Mouse (Mus musculus): Measurements from ENCODE around the gene Trim17. TPM values are rescaled to one million over a fixed set of nuclear protein-coding genes. Genes with fewer than 3 reads are reported as not detected.

Gene Trim17
- total and polyA plus RNA-seq, 3 experiments: 0.11 to 0.12 TPM; not detected in 1

DNA sequence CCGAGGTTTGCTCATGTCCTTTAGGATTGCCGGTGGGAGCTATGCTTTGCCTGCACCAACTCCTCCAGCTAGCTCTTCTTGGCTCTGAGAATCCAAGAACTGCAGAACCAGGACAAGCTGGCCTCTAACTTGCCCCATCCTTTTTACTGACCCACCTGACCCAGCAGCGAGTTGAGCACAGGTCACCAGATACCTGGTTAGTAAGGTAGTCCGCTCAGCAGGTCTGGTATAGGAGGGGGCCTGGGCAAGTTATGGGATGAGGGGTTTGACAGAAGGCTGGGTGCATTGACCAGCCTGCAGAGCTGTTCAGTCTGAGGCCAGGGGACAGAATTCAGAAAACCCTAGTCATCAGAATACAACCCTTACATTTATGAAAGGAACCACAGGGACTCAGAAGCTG, 25.4 kb upstream of the Trim17 start:
- Histone ChIP-seq H3K4me3 (ENCODE audit: low read depth, low read length) (no peak overlapping the region), H3K36me3 (replicated peaks) (peaks cover 34% of the 10 kb centered on the region), H3K27me3 (ENCODE audit: insufficient read depth, low read length) (peaks cover 13% of the 10 kb centered on the region), H3K9me3 (replicated peaks) (no peaks in the 10 kb centered on the region), H3K4me1 (ENCODE audit: insufficient read depth, low read depth, low read length) (peaks cover 15% of the 10 kb centered on the region)
- ATAC-seq (ENCODE audit: extremely low read depth, insufficient number of reproducible peaks, low FRiP score, poor library complexity, severe bottlenecking) (no peak), DNase-seq (ENCODE audit: low spot score) (no peak)
- no peak for TF ChIP-seq TAL1 (conservative IDR thresholded peaks at IDR 0.05; ENCODE audit: low read depth, low read length)
- TF ChIP-seq POLR2AphosphoS5 (IDR thresholded peaks at IDR 0.05; ENCODE audit: insufficient replicate concordance, low read depth, low read length): no peak

- peaks cover 15% of the 10 kb centered on the region for H3K4me1 ChIP-seq (ENCODE audit: insufficient read depth, low read depth, low read length)
- no peak overlapping the region for H3K4me3 ChIP-seq (ENCODE audit: low read depth, low read length)
- DNase-seq (ENCODE audit: low spot score): no peak
- TF ChIP-seq TAL1 (conservative IDR thresholded peaks at IDR 0.05; ENCODE audit: low read depth, low read length) (no peak), CTCF (IDR thresholded peaks at IDR 0.05; ENCODE audit: low read depth, low read length) (no peak)
- no peak for ATAC-seq (ENCODE audit: extremely low read depth, insufficient number of reproducible peaks, low FRiP score, poor library complexity, severe bottlenecking)
- H3K27me3 ChIP-seq (ENCODE audit: insufficient read depth, low read length): peaks cover 13% of the 10 kb centered on the region
- H3K36me3 ChIP-seq (replicated peaks): peaks cover 40% of the 10 kb centered on the region
- no peaks in the 10 kb centered on the region for H3K9me3 ChIP-seq (replicated peaks)
These were observed 24.8 kb upstream of the Trim17 start for GRCm38 (mm10) chr11:58929641-58930040.

DNA sequence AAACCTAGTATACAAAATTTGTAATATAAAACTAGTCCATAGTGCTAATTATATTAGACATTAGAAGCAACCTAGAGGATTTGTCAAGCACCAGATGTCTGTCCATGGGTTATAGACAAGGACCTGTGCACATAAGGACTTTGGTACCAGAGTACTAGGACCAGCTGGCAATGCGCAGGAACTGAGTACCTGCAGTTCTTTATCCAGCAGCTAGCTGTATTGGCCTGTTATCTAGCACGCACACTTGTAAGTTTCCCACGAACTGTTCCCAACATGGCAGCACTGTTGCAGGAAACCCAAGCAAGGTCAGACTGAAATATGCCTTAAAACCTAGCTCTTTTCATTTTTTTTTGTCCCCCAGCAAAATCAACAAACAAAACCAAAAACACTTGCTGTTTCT, 24.2 kb upstream of the Trim17 start:
- Histone ChIP-seq H3K9me3 (replicated peaks) (no peaks in the 10 kb centered on the region), H3K27me3 (ENCODE audit: insufficient read depth, low read length) (peaks cover 10% of the 10 kb centered on the region), H3K36me3 (replicated peaks) (peaks cover 45% of the 10 kb centered on the region), H3K4me1 (ENCODE audit: insufficient read depth, low read depth, low read length) (peaks cover 15% of the 10 kb centered on the region), H3K4me3 (ENCODE audit: low read depth, low read length) (no peak overlapping the region)
- ATAC-seq (ENCODE audit: extremely low read depth, insufficient number of reproducible peaks, low FRiP score, poor library complexity, severe bottlenecking): no peak
- no peak for TF ChIP-seq CTCF (IDR thresholded peaks at IDR 0.05; ENCODE audit: low read depth, low read length)
- no peak for TF ChIP-seq GATA1 (IDR thresholded peaks at IDR 0.05; ENCODE audit: borderline replicate concordance, low read length)
- TF ChIP-seq GATA2 (IDR thresholded peaks at IDR 0.05; ENCODE audit: borderline replicate concordance, low read depth, low read length): no peak
- no peak for TF ChIP-seq POLR2AphosphoS5 (IDR thresholded peaks at IDR 0.05; ENCODE audit: insufficient replicate concordance, low read depth, low read length)
- no peak for TF ChIP-seq TAL1 (conservative IDR thresholded peaks at IDR 0.05; ENCODE audit: low read depth, low read length)
- no peak for DNase-seq (ENCODE audit: low spot score)

GRCm38 (mm10) chr11:58931576-58931975, 22.9 kb upstream of the Trim17 start:
- Histone ChIP-seq H3K4me3 (ENCODE audit: low read depth, low read length) (no peak overlapping the region), H3K4me1 (ENCODE audit: insufficient read depth, low read depth, low read length) (peaks cover 19% of the 10 kb centered on the region), H3K9me3 (replicated peaks) (no peaks in the 10 kb centered on the region), H3K27me3 (ENCODE audit: insufficient read depth, low read length) (peaks cover 2% of the 10 kb centered on the region; the same call in 1 of the 2 replicates), H3K36me3 (replicated peaks) (peaks cover 56% of the 10 kb centered on the region)
- no peak for ATAC-seq (ENCODE audit: extremely low read depth, insufficient number of reproducible peaks, low FRiP score, poor library complexity, severe bottlenecking)
- TF ChIP-seq GATA1 (IDR thresholded peaks at IDR 0.05; ENCODE audit: borderline replicate concordance, low read length) (no peak), POLR2AphosphoS5 (IDR thresholded peaks at IDR 0.05; ENCODE audit: insufficient replicate concordance, low read depth, low read length) (no peak), CTCF (IDR thresholded peaks at IDR 0.05; ENCODE audit: low read depth, low read length) (no peak), GATA2 (IDR thresholded peaks at IDR 0.05; ENCODE audit: borderline replicate concordance, low read depth, low read length) (no peak)
- DNase-seq (ENCODE audit: low spot score): no peak

- Histone ChIP-seq H3K9me3 (replicated peaks) (0 out of 2 replicates have a peak, but pooled peaks cover 3% of the 10 kb centered on the region), H3K4me3 (ENCODE audit: low read depth, low read length) (peak overlapping the region; percentile 99), H3K4me1 (ENCODE audit: insufficient read depth, low read depth, low read length) (peaks cover 30% of the 10 kb centered on the region), H3K36me3 (replicated peaks) (peaks cover 45% of the 10 kb centered on the region), H3K27me3 (ENCODE audit: insufficient read depth, low read length) (peaks cover 10% of the 10 kb centered on the region)
- no peak for ATAC-seq (ENCODE audit: extremely low read depth, insufficient number of reproducible peaks, low FRiP score, poor library complexity, severe bottlenecking)
- no peak for TF ChIP-seq POLR2AphosphoS5 (IDR thresholded peaks at IDR 0.05; ENCODE audit: insufficient replicate concordance, low read depth, low read length)
- no peak for TF ChIP-seq GATA2 (IDR thresholded peaks at IDR 0.05; ENCODE audit: borderline replicate concordance, low read depth, low read length)
- TF ChIP-seq TAL1 (conservative IDR thresholded peaks at IDR 0.05; ENCODE audit: low read depth, low read length): no peak
- TF ChIP-seq GATA1 (IDR thresholded peaks at IDR 0.05; ENCODE audit: borderline replicate concordance, low read length): no peak
- TF ChIP-seq CTCF (IDR thresholded peaks at IDR 0.05; ENCODE audit: low read depth, low read length): no peak
- DNase-seq (ENCODE audit: low spot score): no peak
These were observed 16.6 kb upstream of the Trim17 start for GRCm38 (mm10) chr11:58937909-58938308.

DNA sequence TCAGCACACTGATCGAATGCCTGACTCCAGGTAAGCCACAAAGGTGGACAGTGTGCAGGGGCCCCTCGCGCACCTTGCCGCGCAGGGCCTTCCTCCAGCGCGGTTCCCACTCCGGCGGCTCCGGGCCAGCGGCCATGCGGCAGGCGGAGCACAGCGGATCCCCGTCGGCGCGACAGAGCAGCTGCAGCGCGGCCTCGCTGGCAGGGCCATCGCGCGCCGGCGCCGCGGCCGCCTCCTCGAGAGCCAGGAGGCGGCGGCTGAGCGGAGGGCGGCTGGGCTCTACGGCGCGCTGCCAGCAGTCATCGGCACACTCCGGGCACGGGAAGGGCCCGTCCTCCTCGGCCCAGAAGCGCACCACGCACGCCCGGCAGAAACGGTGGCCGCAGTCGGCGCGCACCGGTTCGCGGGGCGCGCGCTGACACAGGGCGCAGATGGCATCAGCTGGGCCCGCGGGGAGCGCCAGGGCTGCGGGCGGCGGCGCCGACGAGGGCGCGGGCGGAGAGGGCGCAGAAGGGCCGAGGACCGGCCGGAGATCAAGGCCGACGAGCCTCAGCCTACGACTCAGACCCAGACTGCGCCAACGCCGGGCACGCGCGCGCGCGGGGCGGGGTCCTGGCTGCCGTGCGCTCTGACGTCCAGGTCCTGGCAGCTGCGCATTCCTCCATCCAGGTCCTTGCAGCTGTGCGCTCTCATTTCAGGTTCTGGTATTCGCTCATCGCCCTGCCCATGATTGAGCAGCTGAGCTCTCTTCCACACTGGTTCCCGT, 16.0 kb upstream of the Trim17 start, which contains the start of gene Rnf187:
Gene Rnf187, minus strand, starts transcription at position 595 of the 766 bp plus-strand sequence.
- DNase-seq (ENCODE audit: low spot score) (peak; percentile 84), ATAC-seq (ENCODE audit: extremely low read depth, insufficient number of reproducible peaks, low FRiP score, poor library complexity, severe bottlenecking) (peak; percentile 63; the same call in 1 of the 2 replicates)
- TF ChIP-seq TAL1 (conservative IDR thresholded peaks at IDR 0.05; ENCODE audit: low read depth, low read length) (no peak), GATA2 (IDR thresholded peaks at IDR 0.05; ENCODE audit: borderline replicate concordance, low read depth, low read length) (no peak), CTCF (IDR thresholded peaks at IDR 0.05; ENCODE audit: low read depth, low read length) (no peak), GATA1 (IDR thresholded peaks at IDR 0.05; ENCODE audit: borderline replicate concordance, low read length) (no peak), POLR2AphosphoS5 (IDR thresholded peaks at IDR 0.05; ENCODE audit: insufficient replicate concordance, low read depth, low read length) (no peak)
- H3K27me3 ChIP-seq (ENCODE audit: insufficient read depth, low read length): peaks cover 16% of the 10 kb centered on the region
- peaks cover 30% of the 10 kb centered on the region for H3K4me1 ChIP-seq (ENCODE audit: insufficient read depth, low read depth, low read length)
- H3K36me3 ChIP-seq (replicated peaks): peaks cover 39% of the 10 kb centered on the region
- peak within 1 kb of the TSS; percentile 99 for H3K4me3 ChIP-seq (ENCODE audit: low read depth, low read length)
- 0 out of 2 replicates have a peak, but pooled peaks cover 3% of the 10 kb centered on the region for H3K9me3 ChIP-seq (replicated peaks)
